Mouse (Mus musculus) kidney, adult 2 months (tissue): ENCODE measurements at regions not wholly inside any gene's neighbourhood (a gene's known extent, or its start where the extent isn't known, plus 50 kb on each side); places are given as distances from the start of the nearest gene placed in this dataset.

Experiments used
- CTCF ChIP-seq: fragments of 200-500 bp; conservative IDR thresholded peaks from 2 replicates; pipeline ENCODE4 v1.5.1; 2011; ENCODE audit warnings: low read depth, mild to moderate bottlenecking, control low read depth, low read length, moderate library complexity, mixed read lengths; ENCODE audit not compliant: insufficient read depth, insufficient read length
- POLR2A ChIP-seq: fragments of 200-500 bp; IDR thresholded peaks from one replicate; pipeline ENCODE4 v1.6.1; 2011; ENCODE audit warnings: low read depth, low read length, control low read depth

DNA sequence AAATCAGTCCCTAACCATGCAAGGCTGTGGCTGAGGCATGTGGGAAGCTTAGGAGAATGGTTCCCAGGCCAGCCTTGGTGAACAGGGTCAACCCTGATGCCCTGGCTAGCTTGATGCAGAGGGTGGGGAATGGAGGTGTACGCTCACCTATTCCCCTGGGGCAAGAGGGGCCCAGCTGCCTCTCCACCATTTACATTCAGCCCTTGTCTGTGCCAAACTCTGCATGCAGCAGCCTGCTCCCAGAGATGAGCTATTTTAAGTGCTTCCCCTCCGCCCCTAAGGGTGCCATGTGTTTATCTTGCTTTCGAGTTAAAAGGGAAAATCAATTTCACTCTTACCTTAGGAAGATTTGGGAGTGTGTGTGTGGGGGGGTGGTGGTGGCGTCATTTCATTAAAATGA, 59.7 kb upstream of the Grik3 start:
- TF ChIP-seq CTCF (no peak), POLR2A (no peak)
